Mouse (Mus musculus) hindbrain, embryonic 11.5 days (tissue): ENCODE results near the gene Brd1. TPM values are rescaled to one million over a fixed set of nuclear protein-coding genes. Genes with fewer than 3 reads are reported as not detected.
"Not testable (repeated sequence)": the region's sequence is repeated elsewhere in the genome, so short reads cannot be mapped to it uniquely, and the experiment has no call there.

Experiments
- ATAC-seq: fragments of 200-750 bp; cut with Nextera tagmentation; 2 replicates; pipeline ENCODE4 v1.8.0; 2017; ENCODE audit warnings: mild to moderate bottlenecking, moderate TSS enrichment, moderate library complexity; ENCODE audit not compliant: low FRiP score
- DNase-seq: peaks from one replicate; pipeline ENCODE4 v3.0.0-alpha.2; 2015; ENCODE audit warnings: low spot score
- H3K27ac ChIP-seq: fragments of 300-500 bp; sonication (generic); 2 replicates; pipeline ENCODE4 v1.5.1; 2014; ENCODE audit warnings: mild to moderate bottlenecking, low read depth, low read length
- H3K27me3 ChIP-seq: fragments of 300-500 bp; sonication (generic); 2 replicates; pipeline ENCODE4 v1.6.1; 2014; ENCODE audit warnings: mild to moderate bottlenecking, low read length, moderate library complexity, mixed read lengths; ENCODE audit not compliant: control insufficient read depth, insufficient read depth
- H3K36me3 ChIP-seq: fragments of 300-500 bp; sonication (generic); 2 replicates; pipeline ENCODE4 v1.6.1; 2014; ENCODE audit warnings: mild to moderate bottlenecking, low read length, moderate library complexity, mixed read lengths; ENCODE audit not compliant: control insufficient read depth, insufficient read depth
- H3K4me1 ChIP-seq: fragments of 300-500 bp; sonication (generic); replicated peaks from 2 replicates; pipeline ENCODE4 v1.6.1; 2014; ENCODE audit warnings: low read length, mixed read lengths; ENCODE audit not compliant: control insufficient read depth, insufficient read depth
- H3K4me2 ChIP-seq: fragments of 300-500 bp; sonication (generic); replicated peaks from 2 replicates; pipeline ENCODE4 v1.6.1; 2014; ENCODE audit warnings: mild to moderate bottlenecking, low read depth, low read length
- H3K4me3 ChIP-seq: fragments of 300-500 bp; sonication (generic); 2 replicates; pipeline ENCODE4 v1.5.1; 2014; ENCODE audit warnings: low read depth, low read length
- H3K9ac ChIP-seq: fragments of 300-500 bp; sonication (generic); 2 replicates; pipeline ENCODE4 v1.6.1; 2014; ENCODE audit warnings: low read depth, low read length
- H3K9me3 ChIP-seq: fragments of 300-500 bp; sonication (generic); 2 replicates; pipeline ENCODE4 v1.6.1; 2016; ENCODE audit warnings: low read length; ENCODE audit not compliant: control insufficient read depth
- WGBS: fragments of 180-500 bp; shearing (Covaris S2); extraction: QIAGEN DNeasy Blood & Tissue Kit; methylation state at CpG from one replicate; pipeline ENCODE4 v1.1.7; 2014; 5-methylcytosine and 5-hydroxymethylcytosine counted together
- polyA plus RNA-seq: library from polyadenylated mRNA; unstranded; fragments of >200 nt; fragmentation: Nextera tagmentation; extraction: Ambion mirVana; gene quantifications from 2 replicates; pipeline ENCODE4 v1.2.1, GENCODE M21; 2014

The Brd1 gene
- polyA plus RNA-seq: 25.2 and 29.4 TPM in 2 replicates

DNA sequence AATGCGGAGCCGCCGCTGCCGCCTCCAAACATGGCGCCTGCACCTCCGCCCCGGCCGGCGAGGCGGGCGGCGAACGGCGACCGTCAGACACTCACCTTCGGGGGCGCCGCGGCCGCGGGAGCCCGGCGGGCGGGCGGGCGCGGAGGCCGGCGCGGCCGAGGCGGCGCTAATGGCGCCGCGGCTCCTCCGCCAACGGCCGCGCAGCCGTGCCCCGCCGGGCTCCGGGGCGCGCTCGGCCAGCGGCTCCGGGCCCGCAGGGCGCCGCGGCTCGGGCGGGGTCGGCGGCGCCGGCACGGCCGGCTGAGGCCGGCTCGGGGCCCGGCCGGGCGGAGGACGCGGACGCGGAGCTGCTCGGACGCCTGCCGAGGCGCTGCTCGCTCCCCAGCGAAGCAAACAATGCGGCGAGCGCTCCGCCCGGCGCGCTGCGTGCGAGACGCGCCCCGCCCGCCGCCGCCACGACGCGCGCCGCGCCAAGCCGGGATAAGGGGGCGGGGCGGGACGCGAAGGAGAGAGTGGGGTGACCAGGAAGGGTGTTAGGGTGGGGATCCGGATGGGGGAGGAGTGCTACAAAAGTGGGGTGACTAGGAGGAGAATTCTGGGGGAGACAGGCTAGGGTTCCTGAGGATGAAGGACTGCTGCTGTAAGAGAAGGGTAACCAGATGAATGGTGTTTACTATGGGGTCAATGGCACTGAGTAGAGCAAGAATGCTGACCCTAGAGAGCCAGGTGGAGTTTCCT is at the start of gene Brd1:
Gene Brd1, minus strand, starts transcription at position 400 of the 738 bp plus-strand sequence.
- Histone ChIP-seq H3K27me3 (no peaks in the 10 kb centered on the region), H3K36me3 (peaks cover 12% of the 10 kb centered on the region), H3K4me3 (peak within 1 kb of the TSS; percentile 67), H3K9me3 (no peaks in the 10 kb centered on the region), H3K4me1 (peaks cover 12% of the 10 kb centered on the region), H3K9ac (peak within 1 kb of the TSS; percentile 93), H3K4me2 (peak within 1 kb of the TSS; percentile 85), H3K27ac (peak within 1 kb of the TSS; percentile 82)
- DNase-seq (peak; percentile 88), ATAC-seq (peak; percentile 88)
- under 1% methylated on average over 41 of the region's 103 CpGs for WGBS

DNA sequence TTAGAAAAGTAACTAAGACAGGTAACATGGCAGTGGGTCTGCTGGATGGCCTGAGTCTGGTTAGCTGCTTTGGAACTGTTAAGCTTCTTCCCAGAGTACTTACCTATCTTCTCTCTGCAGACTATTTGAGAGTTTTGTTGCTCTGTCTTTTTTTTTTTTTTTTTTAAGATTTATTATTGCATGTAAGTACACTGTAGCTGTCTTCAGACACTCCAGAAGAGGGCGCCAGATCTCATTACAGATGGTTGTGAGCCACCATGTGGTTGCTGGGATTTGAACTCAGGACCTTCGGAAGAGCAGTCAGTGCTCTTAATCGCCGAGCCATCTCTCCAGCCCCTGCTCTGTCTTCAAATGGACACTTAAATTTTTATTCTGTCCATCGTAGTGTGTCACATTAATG is 40.6 kb upstream of the Brd1 start:
- H3K9me3 ChIP-seq, H3K27ac ChIP-seq, H3K9ac ChIP-seq, ATAC-seq, DNase-seq, H3K27me3 ChIP-seq, H3K4me2 ChIP-seq, H3K4me1 ChIP-seq, H3K4me3 ChIP-seq: not testable (repeated sequence)
- peaks cover 13% of the 10 kb centered on the region for H3K36me3 ChIP-seq
- 90% methylated on average over 5 of the region's 5 CpGs for WGBS

DNA sequence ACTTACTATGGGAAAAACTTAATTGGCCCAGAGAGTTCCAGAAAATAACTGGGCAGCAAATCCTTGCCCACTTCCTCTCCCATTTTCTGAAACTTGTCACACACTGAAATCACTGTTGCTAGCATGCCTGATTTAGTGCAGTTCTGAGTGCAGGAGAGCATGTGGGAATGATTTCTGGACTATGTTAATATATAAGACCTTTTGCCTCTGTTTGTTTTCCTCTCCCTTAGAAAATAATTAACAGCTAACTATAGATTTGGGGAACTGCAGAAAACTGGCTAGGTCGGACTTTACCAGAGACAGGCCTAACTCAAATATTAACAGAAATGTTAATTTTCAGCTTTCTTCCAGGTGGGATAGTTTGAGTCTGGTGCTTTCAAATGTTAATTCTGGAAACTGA is 34.5 kb upstream of the Brd1 start:
- 88% methylated on average over 1 of the region's 1 CpGs for WGBS
- no peak for ATAC-seq

DNA sequence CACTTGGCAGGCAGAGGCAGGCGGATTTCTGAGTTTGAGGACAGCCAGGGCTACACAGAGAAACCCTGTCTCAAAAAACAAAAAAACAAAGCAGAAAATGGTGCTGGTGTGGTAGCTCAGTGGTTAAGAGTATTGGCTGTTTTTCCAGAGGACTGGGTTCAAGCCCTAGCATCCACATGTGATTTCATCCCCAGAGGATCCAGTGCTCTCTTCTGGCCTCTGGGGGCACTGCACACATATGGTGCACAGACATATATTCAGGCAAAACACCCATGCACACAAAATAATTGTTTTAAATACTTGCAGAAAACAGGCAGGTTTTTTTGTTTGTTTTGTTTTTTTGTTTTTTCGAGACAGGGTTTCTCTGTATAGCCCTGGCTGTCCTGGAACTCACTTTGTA is 32.1 kb upstream of the Brd1 start:
- H3K27me3 ChIP-seq, DNase-seq, H3K4me2 ChIP-seq, H3K4me3 ChIP-seq, H3K9ac ChIP-seq, ATAC-seq, H3K9me3 ChIP-seq, H3K27ac ChIP-seq, H3K4me1 ChIP-seq: not testable (repeated sequence)
- H3K36me3 ChIP-seq: peaks cover 13% of the 10 kb centered on the region
- WGBS: 97% methylated on average over 2 of the region's 2 CpGs

More for the DNA sequence above, 34.5 kb upstream of the Brd1 start:
- no peaks in the 10 kb centered on the region for H3K27me3 ChIP-seq
- H3K27ac ChIP-seq: no peak overlapping the region
- peaks cover 13% of the 10 kb centered on the region for H3K36me3 ChIP-seq
- H3K4me3 ChIP-seq: no peak overlapping the region
- DNase-seq: no peak
- no peaks in the 10 kb centered on the region for H3K9me3 ChIP-seq
- no peak overlapping the region for H3K9ac ChIP-seq
- H3K4me2 ChIP-seq: no peak overlapping the region
- H3K4me1 ChIP-seq: no peaks in the 10 kb centered on the region

DNA sequence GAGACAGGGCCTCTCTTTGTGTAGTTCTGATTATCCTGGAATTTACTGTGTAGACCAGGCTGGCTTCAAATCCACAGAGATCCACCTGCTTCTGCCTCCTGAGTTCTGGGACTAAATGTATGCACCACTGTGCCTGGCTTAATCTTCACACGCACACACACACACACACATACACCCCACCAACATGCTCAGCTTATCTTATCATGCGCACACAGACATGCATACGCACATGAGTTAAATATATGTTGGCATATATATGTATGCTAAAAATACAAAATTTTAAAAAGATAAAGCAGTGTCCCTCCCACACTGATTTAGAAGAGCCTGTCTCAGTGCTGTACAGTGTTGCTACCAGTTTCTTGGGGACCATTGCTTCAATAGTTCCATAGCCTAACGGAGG is 27.5 kb upstream of the Brd1 start:
- no peak overlapping the region for H3K27ac ChIP-seq
- no peaks in the 10 kb centered on the region for H3K27me3 ChIP-seq
- DNase-seq (no peak), ATAC-seq (no peak)
- no peaks in the 10 kb centered on the region for H3K9me3 ChIP-seq
- WGBS: 95% methylated on average over 4 of the region's 4 CpGs
- H3K9ac ChIP-seq: no peak overlapping the region
- H3K4me1 ChIP-seq: no peaks in the 10 kb centered on the region
- H3K4me2 ChIP-seq: no peak overlapping the region
- no peak overlapping the region for H3K4me3 ChIP-seq
- H3K36me3 ChIP-seq: 0 out of 2 replicates have a peak, but pooled peaks cover 5% of the 10 kb centered on the region

DNA sequence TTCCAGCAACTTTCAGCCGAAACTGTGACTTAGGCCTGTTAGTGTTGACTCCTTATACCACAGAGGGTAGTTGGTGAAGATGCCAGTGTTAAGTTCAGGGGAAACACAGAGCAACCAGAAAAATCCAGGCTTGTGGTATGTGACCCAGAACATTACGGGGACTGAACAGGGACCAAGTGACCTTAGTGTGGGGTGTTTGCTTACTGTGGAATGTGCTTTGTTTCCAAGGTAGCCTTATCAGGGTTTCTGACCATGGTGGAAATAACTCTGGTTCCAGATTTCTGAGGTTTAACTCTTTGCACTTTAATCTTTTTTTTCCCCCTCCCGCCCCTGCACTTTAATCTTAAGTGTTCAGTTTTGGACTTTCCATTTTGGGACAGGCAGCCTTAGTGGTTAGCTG is 24.0 kb upstream of the Brd1 start:
- no peaks in the 10 kb centered on the region for H3K9me3 ChIP-seq
- DNase-seq: no peak
- H3K4me2 ChIP-seq: no peak overlapping the region
- H3K9ac ChIP-seq: no peak overlapping the region
- 91% methylated on average over 3 of the region's 3 CpGs for WGBS
- H3K36me3 ChIP-seq: 0 out of 2 replicates have a peak, but pooled peaks cover 8% of the 10 kb centered on the region
- H3K27me3 ChIP-seq: no peaks in the 10 kb centered on the region
- H3K27ac ChIP-seq: no peak overlapping the region
- no peaks in the 10 kb centered on the region for H3K4me1 ChIP-seq
- no peak for ATAC-seq
- H3K4me3 ChIP-seq: no peak overlapping the region

DNA sequence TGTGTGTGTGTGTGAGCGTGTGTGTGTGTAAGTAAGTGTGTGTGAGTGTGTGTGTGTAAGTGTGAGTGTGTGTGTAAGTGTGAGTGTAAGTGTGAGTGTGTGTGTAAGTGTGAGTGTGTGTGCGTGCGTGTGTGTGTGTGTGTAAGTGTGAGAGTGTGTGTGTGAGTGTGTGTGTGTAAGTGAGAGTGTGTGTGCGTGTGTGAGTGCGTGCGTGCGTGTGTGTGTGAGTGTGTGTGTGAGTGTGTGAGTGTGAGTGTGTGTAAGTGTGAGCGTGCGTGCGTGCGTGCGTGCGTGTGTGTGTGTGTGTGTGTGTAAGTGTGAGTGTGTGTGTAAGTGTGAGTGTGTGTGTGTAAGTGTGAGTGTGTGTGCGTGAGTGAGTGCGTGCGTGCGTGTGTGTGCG is 21.7 kb upstream of the Brd1 start:
- WGBS: over 99% methylated on average over 18 of the region's 18 CpGs
- Histone ChIP-seq H3K9me3 (no peaks in the 10 kb centered on the region), H3K36me3 (0 out of 2 replicates have a peak, but pooled peaks cover 6% of the 10 kb centered on the region)

DNA sequence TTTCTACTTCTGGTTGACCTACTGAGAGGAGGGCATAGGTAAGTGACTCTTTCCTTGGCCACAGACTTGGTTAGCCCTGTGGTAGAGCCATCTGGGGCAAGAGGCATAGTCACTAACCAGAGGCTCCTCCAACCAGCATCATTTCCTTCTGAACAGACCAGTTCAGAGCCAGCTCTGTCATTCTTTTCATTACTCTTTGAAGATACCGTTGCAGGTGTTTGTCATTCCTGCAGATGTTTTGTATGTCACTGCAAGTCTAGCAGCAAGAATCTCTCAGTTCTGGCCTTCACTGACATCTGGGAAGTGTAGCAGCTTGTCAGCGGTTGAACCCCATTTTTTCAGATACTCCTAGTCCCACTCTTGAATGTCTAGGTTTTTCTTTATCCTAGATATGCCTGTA is 20.9 kb upstream of the Brd1 start:
- H3K4me1 ChIP-seq: peaks cover 4% of the 10 kb centered on the region; the same call in 1 of the 2 replicates
- ATAC-seq: no peak
- WGBS: 96% methylated on average over 2 of the region's 2 CpGs
- H3K36me3 ChIP-seq: 0 out of 2 replicates have a peak, but pooled peaks cover 6% of the 10 kb centered on the region
- H3K4me3 ChIP-seq: no peak overlapping the region
- no peak for DNase-seq
- no peak overlapping the region for H3K9ac ChIP-seq
- no peaks in the 10 kb centered on the region for H3K9me3 ChIP-seq
- H3K4me2 ChIP-seq: no peak overlapping the region
- H3K27ac ChIP-seq: no peak overlapping the region
- no peaks in the 10 kb centered on the region for H3K27me3 ChIP-seq

More for the DNA sequence above, 21.7 kb upstream of the Brd1 start:
- Histone ChIP-seq H3K9ac (no peak overlapping the region), H3K4me3 (no peak overlapping the region), H3K4me2 (no peak overlapping the region), H3K27me3 (no peaks in the 10 kb centered on the region), H3K4me1 (peaks cover under 1% of the 10 kb centered on the region; the same call in 1 of the 2 replicates), H3K27ac (no peak overlapping the region)
- DNase-seq (no peak), ATAC-seq (no peak)

DNA sequence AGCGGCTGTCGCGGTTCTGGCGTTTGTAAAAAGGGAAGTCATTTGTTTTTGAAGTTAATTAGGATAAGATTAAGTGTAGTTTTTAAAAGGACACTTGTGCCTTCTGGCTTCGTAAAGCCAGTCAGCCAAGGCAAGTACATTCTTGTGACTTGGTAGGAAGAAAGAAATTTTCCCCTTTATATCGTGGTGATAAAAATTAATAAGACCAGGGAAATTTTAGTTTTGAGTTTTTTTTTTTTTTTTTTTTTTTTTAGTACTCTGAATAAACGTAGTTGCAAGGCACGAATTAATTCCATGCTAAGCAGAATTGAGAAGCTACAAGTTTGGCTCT is 18.3 kb upstream of the Brd1 start:
- ATAC-seq: no peak
- 1% methylated on average over 8 of the region's 8 CpGs for WGBS
- H3K4me3 ChIP-seq: peak overlapping the region; percentile 86
- 0 out of 2 replicates have a peak, but pooled peaks cover 3% of the 10 kb centered on the region for H3K36me3 ChIP-seq
- H3K27ac ChIP-seq: peak overlapping the region; percentile 92
- no peaks in the 10 kb centered on the region for H3K9me3 ChIP-seq
- peaks cover 4% of the 10 kb centered on the region; the same call in 1 of the 2 replicates for H3K4me1 ChIP-seq
- H3K9ac ChIP-seq: peak overlapping the region; percentile 95
- DNase-seq: no peak
- H3K4me2 ChIP-seq: peak overlapping the region; percentile 55
- H3K27me3 ChIP-seq: no peaks in the 10 kb centered on the region
